Mouse (Mus musculus) olfactory bulb, adult 2 months (tissue): ENCODE results near the gene Olfr1306. TPM values are rescaled to one million over a fixed set of nuclear protein-coding genes. Genes with fewer than 3 reads are reported as not detected.

Experiments used
- H3K27ac ChIP-seq: fragments of 200-500 bp; 2 replicates; pipeline ENCODE4 v1.5.1; 2012; ENCODE audit warnings: low read depth, low read length; ENCODE audit not compliant: insufficient read depth
- H3K4me1 ChIP-seq: fragments of 200-500 bp; 2 replicates; pipeline ENCODE4 v1.6.1; 2012; ENCODE audit warnings: low read length; ENCODE audit not compliant: control insufficient read depth, insufficient read depth
- H3K4me3 ChIP-seq: fragments of 200-500 bp; 2 replicates; pipeline ENCODE4 v1.5.1; 2012; ENCODE audit warnings: mild to moderate bottlenecking, low read depth, low read length, moderate library complexity; ENCODE audit not compliant: insufficient read depth
- CTCF ChIP-seq: fragments of 200-500 bp; IDR thresholded peaks from 2 replicates; pipeline ENCODE4 v1.5.1; 2012; ENCODE audit warnings: low read depth, mild to moderate bottlenecking, low read length, moderate library complexity; ENCODE audit not compliant: insufficient read depth
- POLR2A ChIP-seq: fragments of 200-500 bp; IDR thresholded peaks from 2 replicates; pipeline ENCODE4 v1.6.1; 2012; ENCODE audit warnings: mild to moderate bottlenecking, low read depth, low read length, moderate library complexity; ENCODE audit not compliant: insufficient read depth
- WGBS: fragments of 180-500 bp; shearing (Covaris S2); methylation state at CpG from one replicate; pipeline ENCODE4 v1.1.7; 2018; 5-methylcytosine and 5-hydroxymethylcytosine counted together
- polyA plus RNA-seq: library from polyadenylated mRNA; stranded (reverse); fragments of >200 nt; gene quantifications from 2 replicates; pipeline ENCODE4 v1.2.4, GENCODE M21; 2012; ENCODE audit warnings: low replicate concordance; ENCODE audit not compliant: missing spikeins, insufficient read depth, insufficient read length

Gene Olfr1306
- polyA plus RNA-seq, result not detected in 2 replicates

DNA sequence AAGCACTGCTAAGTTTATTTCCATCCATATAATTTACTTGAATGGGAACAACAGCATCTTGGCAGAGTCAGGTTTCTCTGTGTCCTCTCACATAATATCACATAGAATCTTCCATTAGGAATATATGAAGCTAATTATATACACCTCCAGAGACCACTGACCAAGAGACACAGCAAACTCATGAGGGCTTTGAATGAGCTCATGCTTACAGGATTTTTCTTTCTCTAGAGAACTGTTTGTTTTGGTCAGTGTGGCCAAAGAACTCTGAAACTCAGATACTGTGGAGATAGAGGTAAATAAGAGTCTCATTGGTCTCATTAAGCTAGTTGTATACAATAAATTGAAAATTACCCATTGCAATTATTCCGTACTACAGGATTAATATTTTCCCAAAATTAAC lies at the start of gene Olfr1306:
Olfr1306 (minus strand) TSS at position 101 of the 400 bp plus-strand sequence.
- no peaks in the 10 kb centered on the region for H3K4me1 ChIP-seq
- WGBS, result 93% methylated on average over 1 of the region's 1 CpGs

DNA sequence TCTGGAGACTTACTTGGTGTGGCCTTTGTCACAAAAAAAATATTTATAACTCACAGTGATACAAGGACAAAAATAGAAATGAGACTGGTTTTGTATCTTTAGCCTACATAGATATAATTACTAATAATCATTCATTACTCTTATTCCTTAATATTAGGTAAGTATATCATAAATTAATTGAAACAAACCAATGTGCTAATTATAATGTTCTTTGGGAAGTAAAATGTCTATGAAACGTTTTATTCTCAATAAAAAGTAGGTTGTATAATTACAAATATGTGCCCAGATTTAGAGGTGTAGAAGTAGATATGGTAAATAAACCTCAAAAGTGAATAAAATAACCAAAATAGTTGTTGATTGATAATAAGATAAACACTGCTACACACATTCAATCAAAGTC lies 48.8 kb upstream of the Olfr1306 start, which contains the start of gene Olfr1308:
Olfr1308 (minus strand) TSS at position 101 of the 400 bp plus-strand sequence.
- Histone ChIP-seq H3K4me3 (no peak within 1 kb of the TSS), H3K4me1 (no peaks in the 10 kb centered on the region), H3K27ac (no peak within 1 kb of the TSS)
- 47% methylated on average over 1 of the region's 1 CpGs for WGBS
- TF ChIP-seq CTCF (no peak), POLR2A (no peak)

More for the DNA sequence above, at the start of gene Olfr1306:
- Histone ChIP-seq H3K27ac (no peak within 1 kb of the TSS), H3K4me3 (no peak within 1 kb of the TSS)
- no peak for TF ChIP-seq POLR2A
- no peak for TF ChIP-seq CTCF

DNA sequence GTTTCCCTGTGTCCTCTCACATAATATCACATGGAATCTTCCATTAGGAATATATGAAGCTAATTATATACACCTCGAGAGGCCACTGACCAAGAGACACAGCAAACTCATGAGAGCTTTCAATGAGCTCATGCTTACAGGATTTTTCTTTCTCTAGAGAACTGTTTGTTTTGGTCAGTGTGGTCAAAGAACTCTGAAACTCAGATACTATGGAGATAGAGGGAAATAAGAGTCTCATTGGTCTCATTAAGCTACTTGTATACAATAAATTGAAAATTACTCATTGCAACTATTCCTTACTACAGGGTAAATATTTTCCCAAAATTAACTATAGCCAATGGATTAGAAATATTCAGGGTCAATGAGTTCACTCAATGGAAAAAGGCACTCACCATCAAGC lies 33.3 kb upstream of the Olfr1306 start, which contains the start of gene Olfr1307:
Olfr1307 (minus strand) TSS at position 101 of the 400 bp plus-strand sequence.
- no peak for TF ChIP-seq POLR2A
- TF ChIP-seq CTCF, result no peak
- no peak within 1 kb of the TSS for H3K4me3 ChIP-seq
- no peak within 1 kb of the TSS for H3K27ac ChIP-seq
- 80% methylated on average over 1 of the region's 1 CpGs for WGBS
- H3K4me1 ChIP-seq, result no peaks in the 10 kb centered on the region

DNA sequence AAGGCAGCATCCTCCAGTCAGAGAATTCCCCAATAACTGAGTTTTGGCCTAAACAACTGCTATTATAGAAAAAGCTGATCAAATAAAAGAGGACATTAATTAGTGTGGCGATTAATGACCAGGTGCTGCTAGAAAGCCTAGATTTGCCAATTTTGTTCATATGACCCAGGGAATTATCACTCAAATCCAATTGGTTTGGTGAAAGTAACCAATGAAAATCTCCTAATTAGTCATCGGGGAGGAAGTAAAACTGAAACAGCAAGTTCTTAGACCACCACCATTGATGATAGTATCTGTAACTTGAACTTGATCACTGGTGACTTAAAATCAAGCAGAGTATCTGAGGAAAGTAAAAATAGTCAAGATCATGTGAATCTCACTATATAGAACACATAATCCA lies 39.0 kb downstream of the Olfr1306 start, which contains the start of gene Olfr1305:
Olfr1305 (minus strand) TSS at position 101 of the 400 bp plus-strand sequence.
- H3K4me1 ChIP-seq, result no peaks in the 10 kb centered on the region
- no peak within 1 kb of the TSS for H3K27ac ChIP-seq
- H3K4me3 ChIP-seq, result no peak within 1 kb of the TSS
- WGBS, result 86% methylated on average over 2 of the region's 2 CpGs
- TF ChIP-seq POLR2A (no peak), CTCF (no peak)

Other genes with a start within 250 kb of the Olfr1306 start
- gene Olfr1301, start 165.3 kb downstream of the Olfr1306 start, polyA plus RNA-seq, result not detected in 2 replicates
- gene Olfr1302, start 138.8 kb downstream of the Olfr1306 start, polyA plus RNA-seq, result not detected in 2 replicates
- not detected in 2 replicates for gene Olfr1303, start 95.9 kb downstream of the Olfr1306 start, polyA plus RNA-seq
- gene Olfr1305, start 39.1 kb downstream of the Olfr1306 start, polyA plus RNA-seq, result not detected in 2 replicates
- not detected in 2 replicates for gene Olfr1307, start 33.2 kb upstream of the Olfr1306 start, polyA plus RNA-seq
- not detected in 2 replicates for gene Olfr1308, start 48.7 kb upstream of the Olfr1306 start, polyA plus RNA-seq
- gene Olfr1309, start 74.0 kb upstream of the Olfr1306 start, polyA plus RNA-seq, result not detected in 2 replicates
- gene Olfr1310, start 96.4 kb upstream of the Olfr1306 start, polyA plus RNA-seq, result not detected in 2 replicates
- not detected in 2 replicates for gene Olfr1311, start 108.1 kb upstream of the Olfr1306 start, polyA plus RNA-seq
- gene Olfr1312, start 134.0 kb upstream of the Olfr1306 start, polyA plus RNA-seq, result not detected in 2 replicates
- gene Olfr1313, start 161.6 kb upstream of the Olfr1306 start, polyA plus RNA-seq, result not detected in 2 replicates
- gene Olfr1314, start 180.5 kb upstream of the Olfr1306 start, polyA plus RNA-seq, result not detected in 2 replicates
- not detected in 2 replicates for gene Olfr1315-ps1, start 199.2 kb upstream of the Olfr1306 start, polyA plus RNA-seq
- not detected in 2 replicates for gene Olfr1316, start 218.7 kb upstream of the Olfr1306 start, polyA plus RNA-seq
- not detected in 2 replicates for gene Olfr1317, start 224.1 kb upstream of the Olfr1306 start, polyA plus RNA-seq
- not detected in 2 replicates for gene Olfr1318, start 237.9 kb upstream of the Olfr1306 start, polyA plus RNA-seq